Mouse (Mus musculus): ENCODE measurements around the gene Rasip1.

The Rasip1 gene

DNA sequence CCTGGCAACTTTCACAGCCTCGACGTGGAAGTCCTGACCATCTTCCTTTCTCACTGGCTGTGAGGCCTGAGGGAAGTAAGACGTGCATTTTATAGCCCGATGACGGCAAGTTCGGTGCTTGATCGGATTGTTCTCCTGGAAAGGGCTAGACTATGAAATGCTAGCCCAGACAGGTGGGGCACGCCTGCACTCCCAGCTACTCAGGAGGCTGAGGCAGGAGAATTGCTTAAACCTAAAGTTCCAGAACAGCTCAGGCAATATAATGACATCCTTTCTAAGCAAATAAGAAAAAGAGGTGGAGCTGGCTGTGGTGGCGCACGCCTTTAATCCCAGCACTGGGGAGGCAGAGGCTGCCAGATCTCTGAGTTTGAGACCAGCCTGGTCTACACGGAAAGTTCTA, 3.8 kb upstream of the Rasip1 start:
- no peak for DNase-seq (ENCODE audit: low read depth in 2 of 2, low spot score in 2 of 2)

DNA sequence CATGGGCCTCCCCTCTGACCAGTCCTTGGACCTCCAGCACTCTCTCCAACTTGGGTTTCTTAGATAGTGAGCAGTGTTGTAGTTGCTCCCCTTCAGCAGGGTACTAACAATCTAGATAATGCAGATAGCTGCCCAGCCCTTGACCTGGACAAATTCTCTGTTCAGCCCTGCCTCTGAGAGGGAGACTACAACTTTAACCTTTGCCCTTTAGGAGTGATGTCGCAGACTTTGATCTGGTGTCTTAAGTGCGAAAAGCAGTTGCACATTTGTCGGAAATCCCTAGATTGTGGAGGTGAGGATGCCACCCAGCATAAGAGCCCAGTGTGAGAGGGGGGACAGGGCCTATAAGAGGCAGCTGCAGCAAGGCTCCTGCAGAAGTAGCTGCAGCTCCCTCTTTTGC, 2.6 kb upstream of the Rasip1 start:
- no peak for DNase-seq (ENCODE audit: low read depth in 2 of 2, low spot score in 2 of 2)

DNA sequence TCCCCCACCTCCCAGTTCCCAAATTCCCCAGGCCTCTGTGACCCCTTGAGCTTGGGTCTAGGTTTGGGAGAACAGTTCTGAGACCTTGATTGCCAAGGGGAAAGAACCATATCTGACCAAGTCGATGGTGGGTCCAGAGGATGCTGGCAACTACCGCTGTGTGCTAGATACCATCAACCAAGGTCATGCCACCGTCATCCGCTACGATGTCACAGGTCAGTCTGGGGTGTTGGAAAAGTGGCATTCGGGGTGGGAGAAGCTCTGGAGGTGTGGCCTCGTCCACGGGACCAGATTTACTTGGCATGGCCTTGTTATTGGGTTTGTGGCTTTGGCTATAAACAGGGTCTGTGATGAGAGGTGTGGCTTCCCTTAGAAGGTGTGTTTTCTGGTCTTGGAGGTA, 1.8 kb upstream of the Rasip1 start:
- no peak for DNase-seq (ENCODE audit: low read depth in 2 of 2, low spot score in 2 of 2)

DNA sequence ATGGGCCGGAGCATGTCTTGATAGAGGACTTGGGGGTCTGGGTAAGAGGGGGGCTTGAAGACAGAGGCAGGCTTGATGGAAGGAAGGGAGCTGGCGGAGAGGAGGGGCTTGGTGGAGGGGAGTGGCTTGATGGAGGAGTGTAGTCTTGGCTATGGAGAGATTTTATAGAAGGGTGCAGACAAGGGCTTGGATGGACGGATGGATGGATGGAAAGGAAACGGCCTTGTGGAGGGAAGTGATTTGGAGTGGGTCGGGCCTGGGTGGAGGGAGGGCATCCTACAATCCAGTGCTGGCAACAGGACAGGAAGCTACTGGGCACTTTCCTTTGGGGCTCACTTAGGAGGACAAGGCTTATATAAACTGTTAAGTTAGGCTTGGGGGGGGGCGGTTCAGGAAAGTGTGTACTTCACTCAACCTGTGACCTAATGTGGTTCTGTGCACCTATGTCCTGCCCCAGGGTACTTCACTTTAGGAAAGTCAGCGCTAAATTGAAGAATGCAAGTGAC, 664 bp upstream of the Rasip1 start:
- DNase-seq (ENCODE audit: low read depth in 2 of 2, low spot score in 2 of 2) = no peak

DNA sequence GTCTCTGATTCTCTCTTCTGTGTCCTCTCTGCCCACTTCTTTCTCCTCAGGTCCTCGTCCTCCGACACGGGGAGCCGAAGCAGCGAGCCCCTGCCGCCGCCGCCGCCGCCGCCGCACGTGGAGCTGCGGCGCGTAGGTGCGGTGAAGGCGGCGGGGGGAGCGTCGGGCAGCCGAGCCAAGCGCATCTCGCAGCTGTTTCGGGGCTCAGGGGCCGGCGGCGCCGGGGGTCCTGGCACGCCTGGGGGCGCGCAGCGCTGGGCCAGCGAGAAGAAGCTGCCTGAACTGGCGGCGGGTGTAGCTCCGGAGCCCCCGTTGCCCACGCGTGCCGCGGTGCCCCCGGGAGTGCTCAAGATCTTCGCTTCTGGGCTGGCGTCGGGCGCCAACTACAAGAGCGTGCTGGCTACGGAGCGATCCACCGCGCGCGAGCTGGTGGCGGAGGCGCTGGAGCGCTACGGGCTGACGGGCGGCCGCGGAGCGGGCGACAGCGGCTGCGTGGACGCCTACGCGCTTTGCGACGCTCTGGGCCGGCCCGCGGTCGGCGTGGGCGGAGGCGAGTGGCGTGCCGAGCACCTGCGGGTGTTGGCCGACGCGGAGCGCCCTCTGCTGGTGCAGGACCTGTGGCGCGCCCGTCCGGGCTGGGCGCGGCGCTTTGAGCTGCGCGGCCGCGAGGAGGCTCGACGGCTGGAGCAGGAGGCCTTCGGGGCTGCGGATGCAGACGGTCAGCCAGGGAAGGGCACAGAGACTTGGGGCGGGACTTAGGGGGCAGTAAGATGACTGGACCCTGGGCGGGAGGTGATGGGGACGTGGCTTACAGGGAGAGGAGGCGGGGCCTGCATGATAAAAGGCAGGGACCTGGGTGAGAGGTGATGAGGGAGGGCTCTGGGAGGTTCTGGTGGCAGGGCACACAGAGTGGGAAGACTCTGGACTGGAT, 1.3 kb downstream of the Rasip1 start:
- peak; percentile 69 to 74 for DNase-seq (ENCODE audit: low read depth in 2 of 2, low spot score in 2 of 2)

DNA sequence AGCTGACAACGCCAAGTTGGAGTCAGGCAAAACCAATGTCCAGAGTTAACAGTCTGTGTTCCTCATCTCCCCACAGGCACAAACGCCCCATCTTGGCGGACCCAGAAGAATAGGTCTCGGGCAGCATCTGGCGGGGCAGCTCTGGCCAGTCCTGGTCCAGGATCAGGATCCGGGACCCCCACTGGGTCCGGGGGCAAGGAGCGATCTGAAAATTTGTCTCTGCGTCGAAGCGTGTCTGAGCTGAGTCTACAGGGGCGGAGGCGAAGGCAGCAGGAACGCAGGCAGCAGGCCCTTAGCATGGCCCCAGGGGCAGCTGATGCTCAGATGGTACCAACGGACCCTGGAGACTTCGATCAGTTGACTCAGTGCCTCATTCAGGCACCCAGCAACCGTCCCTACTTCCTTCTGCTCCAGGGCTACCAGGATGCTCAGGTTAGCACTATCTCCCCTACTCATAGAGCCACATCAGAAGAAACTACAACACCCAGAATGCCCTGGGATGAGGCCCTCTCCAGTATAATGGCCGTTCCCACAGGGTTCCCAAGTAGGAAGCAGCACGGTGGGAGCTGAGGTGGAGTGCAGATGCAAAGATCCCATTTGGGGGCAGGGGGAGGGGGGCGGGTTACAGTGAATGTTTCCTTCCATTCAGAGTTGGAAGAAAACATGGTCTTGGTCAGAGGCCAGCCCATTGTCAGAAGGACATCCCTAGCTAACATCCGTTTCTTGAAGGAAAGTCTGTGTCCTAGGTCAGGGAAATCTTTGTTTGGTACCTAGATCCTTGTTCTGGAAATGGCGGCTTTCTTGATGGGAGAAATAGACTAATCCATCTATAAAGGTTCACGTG, 3.0 kb downstream of the Rasip1 start:
- no peak for DNase-seq (ENCODE audit: low read depth in 2 of 2, low spot score in 2 of 2)

DNA sequence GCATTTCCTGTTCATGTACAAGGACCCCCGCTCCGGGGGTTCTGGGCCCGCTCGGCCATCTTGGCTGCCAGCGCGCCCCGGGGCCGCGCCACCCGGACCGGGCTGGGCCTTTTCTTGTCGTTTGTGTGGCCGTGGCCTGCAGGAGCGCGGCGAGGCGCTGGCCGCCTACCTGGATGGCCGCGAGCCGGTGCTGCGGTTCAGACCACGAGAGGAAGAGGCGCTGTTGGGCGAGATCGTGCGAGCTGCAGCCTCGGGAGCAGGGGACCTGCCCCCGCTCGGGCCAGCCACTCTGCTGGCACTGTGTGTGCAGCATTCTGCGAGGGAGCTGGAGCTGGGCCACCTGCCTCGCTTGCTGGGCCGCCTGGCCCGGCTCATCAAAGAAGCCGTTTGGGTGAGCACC, 5.2 kb downstream of the Rasip1 start:
- DNase-seq (ENCODE audit: low read depth in 2 of 2, low spot score in 2 of 2) = no peak

DNA sequence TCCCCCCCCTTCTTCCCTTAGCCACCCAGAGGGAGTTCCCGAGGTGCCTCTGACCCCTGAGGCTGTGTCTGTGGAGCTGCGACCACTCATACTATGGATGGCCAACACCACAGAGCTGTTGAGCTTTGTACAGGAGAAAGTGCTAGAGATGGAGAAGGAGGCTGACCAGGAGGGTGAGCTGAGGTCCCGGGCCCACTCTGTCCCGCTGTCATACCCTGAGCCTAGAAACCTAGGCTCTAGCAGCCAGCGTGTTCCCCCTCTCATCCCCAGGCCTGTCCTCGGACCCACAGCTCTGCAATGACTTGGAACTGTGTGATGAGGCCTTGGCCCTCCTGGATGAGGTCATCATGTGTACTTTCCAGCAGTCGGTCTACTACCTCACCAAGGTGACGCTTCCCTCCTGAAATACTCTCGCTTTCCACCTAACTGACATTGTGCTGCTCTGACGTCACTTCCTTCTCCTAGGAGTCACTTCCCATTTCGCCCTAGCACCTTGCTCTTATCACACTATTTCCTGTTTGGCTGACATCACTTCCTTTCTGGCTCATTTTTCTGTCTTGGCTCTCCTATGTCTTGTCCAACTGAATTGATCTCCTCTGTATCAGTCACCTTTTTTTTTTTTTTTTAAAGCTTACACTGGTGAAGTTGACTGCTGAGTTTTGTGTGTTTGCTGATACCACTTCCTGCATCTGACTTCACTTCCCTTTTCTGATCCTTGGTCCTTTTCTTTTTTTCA, 7.8 kb downstream of the Rasip1 start:
- DNase-seq (ENCODE audit: low read depth in 2 of 2, low spot score in 2 of 2) = no peak

DNA sequence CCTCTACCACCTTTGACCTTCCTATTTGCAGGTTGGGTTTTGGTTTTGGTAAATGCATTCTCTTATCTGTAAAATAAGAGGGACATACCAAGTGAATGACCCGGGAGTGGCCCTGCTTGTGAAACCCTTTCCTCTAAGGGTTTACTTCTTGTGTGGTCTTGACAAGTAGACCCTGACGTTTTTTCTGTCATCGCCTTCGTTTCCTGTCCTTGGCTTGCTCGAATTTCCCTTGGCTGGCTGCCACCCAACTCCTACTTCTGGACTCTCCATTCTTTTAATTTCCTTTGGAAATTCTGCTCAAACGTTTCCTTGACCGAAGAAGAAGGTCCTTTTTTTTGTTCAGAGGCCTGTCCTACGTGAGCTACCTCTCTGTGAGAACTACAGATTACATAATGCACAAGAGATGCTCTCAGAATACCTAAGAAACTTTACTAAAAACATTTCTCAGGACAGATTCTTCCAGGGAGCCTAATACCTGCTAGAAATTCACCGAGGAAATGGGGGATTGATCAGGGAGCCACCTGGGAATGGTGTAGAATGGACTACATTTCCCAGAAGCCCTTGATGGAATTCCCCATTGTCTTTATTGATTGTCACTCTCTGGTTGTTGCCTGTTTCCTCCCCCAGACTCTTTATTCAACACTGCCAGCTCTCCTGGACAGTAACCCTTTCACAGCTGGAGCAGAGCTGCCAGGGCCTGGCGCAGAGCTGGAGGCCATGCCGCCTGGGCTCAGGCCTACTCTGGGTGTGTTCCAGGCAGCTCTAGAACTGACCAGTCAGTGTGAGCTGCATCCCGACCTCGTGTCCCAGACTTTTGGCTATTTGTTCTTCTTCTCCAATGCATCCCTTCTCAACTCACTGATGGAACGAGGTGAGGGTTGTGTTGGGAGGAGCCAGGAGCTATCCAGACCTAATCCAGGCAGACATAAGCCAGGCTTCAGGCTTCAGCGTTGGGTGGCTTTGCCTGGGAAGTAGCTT, 8.7 kb downstream of the Rasip1 start:
- no peak for DNase-seq (ENCODE audit: low read depth in 2 of 2, low spot score in 2 of 2)

DNA sequence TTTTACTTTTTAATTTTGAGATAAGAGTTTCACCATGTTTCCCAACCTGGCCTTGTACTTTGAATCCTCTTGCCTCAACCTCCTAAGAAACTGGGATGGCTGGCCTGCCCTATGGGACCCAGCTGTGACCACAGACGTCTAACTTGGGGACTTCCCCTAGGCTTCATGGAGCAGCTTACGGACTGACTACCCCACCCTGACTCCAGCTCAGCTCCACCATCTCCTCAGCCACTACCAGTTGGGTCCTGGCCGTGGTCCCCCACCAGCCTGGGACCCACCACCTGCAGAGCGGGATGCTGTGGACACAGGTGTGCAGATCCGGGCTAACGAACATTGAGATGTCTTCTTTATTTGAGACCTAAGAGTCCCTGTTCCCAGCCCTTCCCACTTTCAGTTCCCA, 10.4 kb downstream of the Rasip1 start:
- no peak for DNase-seq (ENCODE audit: low read depth in 2 of 2, low spot score in 2 of 2)

DNA sequence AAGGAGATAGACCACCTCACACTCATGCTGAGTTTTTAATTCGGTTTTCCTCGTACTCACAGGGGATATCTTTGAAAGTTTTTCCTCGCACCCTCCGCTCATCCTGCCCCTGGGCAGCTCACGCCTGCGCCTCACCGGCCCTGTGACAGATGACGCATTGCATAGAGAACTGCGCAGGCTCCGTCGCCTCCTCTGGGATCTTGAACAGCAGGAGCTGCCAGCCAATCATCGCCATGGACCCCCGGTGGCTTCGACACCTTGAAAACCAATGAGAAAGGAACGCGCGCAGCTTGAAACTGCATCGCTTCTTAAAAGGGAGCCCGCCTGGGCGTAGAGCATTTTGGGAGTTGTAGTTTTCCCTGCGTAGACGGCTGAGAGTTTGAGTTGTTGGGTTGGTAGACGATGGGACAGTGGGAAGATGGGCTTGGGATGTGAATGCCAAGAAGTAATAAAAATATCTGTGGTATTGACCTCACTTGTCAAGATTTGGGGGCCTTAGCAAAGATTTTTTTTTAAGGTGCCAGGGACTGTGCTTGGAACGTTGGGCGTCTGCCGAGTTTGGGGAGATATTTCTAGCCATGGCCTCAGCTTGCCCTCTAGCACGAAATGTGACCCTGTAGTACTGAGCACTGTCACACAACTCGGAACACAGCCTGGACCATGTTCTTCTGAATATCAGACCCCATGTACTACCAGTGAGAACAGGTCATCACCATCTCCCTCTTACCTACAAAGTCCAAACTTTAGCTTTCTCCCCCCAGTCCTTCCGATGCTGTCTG, 11.5 kb downstream of the Rasip1 start:
- no peak for DNase-seq (ENCODE audit: low read depth in 2 of 2, low spot score in 2 of 2)

DNA sequence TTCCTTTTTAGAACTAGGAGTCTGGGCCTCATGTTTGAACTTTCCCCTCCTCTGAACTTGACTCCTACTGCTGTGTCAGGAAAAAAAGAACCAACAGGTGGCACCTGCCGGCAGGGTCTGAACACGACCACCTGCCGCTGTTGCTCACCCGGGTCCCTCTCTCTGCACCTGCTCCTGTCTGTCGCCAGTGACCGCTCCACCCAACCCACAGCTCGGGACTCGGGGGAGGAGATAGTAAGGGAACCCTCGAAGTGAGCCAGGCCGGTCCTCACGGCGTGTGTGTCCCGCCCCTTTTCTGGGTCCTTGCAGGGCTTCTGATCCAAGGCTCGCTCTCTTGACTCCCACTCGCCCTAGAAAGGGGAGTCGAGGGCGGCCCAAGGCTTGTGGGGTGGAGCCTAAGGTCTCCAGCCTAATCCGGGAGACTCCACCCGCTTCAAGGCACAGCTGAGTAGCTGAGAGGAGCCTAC, 12.3 kb downstream of the Rasip1 start, which contains the start of gene Mamstr:
Mamstr (plus strand) TSS at position 417 of the 467 bp plus-strand sequence.
- DNase-seq (ENCODE audit: low read depth in 2 of 2, low spot score in 2 of 2) = no peak

DNA sequence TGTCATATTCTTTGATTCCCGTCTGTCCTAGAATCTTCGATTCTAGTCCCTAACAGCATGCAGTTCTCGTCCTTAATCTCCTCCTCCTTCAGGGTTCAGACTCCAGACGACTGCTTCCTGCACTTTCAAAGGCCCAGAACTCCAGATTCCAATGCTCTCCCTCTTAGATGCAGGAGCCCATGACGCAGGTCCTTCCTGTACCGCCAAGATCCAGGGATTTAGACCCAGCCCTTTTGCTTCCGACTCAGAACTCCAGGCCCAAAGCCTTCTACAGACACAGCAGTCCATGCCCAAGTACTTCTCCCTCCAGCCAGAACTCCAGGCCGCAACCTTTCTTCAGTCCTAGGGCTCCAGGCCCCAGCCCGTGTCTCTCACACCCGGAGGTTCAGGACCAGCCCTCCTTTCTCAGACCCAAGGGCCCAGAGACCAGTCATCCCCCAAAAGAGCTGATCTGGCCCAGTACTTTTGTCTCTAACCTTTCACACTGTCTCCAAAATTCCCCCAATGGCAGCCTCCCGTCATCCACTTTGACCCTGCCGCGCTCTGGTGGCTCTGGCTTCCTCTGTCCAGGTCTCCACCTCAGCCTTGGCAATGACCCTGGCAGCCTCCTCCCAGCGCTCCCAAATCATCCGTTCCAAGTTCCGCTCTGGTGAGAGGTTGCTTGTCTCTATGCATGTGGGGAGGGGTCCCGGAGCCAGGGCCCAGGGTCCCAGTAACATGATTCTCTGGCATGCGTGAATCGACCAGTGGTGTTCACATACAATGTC, 13.1 kb downstream of the Rasip1 start:
- no peak for DNase-seq (ENCODE audit: low read depth in 2 of 2, low spot score in 2 of 2)

DNA sequence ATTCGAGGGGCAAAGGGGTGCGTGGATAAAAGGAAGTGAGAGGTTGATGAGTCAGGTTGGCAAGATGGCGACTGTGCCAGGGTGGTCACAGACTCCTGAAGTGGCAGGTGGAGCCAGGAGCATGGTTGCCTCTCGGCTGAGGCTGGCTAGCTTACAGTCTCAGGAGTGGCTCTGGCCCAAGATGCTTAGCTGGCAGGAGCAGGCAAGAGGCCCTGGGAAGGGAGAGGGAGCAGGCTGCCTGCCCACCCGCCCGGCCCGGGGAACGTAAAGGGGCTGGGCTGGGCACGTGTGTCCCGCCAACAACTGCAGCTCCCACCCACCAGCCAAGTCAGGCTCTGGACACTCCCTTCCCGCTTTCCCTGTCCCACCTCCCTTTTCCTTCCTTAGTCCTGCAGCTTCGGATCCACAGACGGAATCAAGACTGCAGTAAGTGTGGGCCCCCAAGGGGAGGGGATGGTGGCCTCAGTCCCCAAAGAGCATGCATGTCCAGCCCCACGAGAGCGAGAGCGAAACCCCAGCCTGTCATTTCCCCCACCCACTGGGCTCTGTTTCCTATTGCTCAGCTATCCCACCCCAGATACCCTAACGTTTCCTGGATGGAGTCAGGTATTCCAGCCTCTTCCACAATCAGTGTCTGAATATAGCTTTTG, 14.2 kb downstream of the Rasip1 start:
- no peak for DNase-seq (ENCODE audit: low read depth in 2 of 2, low spot score in 2 of 2)

DNA sequence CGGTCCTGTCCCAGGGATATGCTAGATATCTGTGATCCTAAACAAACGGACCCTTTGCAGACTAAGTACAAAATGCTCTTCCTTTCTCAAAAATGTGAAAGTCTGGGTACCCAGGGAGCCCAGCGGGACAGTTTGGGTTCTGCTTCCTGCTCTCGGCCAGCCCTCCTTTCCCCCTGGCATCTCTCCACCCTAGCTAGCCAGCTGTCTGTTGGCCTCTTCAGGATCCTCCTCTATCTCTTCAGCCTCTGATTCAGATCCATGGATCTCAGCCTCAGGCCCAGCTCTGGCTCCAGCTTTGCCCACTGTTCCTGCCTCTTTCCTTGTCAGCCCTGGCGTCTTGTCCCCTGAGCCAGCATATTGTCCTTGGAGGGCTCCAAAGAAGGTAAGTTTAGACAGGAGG, 14.8 kb downstream of the Rasip1 start:
- no peak for DNase-seq (ENCODE audit: low read depth in 2 of 2, low spot score in 2 of 2)

DNA sequence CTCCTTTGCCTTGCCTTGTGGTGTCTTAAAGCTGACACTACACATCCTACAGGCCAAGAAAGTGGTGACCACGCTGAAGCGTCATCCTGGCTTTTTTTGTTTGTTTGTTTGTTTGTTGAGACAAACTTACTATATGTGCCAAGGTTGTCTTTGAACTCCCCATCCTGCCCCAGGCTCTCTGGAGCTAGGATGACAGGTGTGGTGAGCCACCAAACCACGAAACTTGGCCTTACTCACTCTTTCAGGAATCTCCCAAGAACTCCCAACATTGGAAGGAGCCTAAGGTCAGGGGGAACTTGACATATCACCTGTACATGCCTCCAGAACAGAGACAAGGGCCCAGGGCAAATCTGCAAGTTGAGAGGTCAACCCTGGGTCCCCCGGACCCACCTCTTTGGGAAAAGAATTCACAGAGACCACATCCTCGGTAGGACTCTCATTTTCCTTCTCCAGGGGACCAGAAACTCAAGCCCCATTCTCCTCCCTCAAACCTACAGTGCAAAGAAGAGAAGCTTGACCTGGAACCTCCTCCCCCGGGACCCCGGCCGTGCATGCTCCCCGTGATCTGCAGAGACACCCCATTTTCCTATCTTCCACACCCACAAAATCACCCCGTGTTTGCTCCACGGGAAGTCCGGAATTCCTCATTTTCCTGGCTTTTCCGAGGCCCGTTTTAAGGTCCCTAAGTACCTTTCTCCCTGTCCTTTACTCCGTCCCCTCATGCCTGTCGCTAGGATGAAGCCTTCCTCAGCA, 15.4 kb downstream of the Rasip1 start:
- DNase-seq (ENCODE audit: low read depth in 2 of 2, low spot score in 2 of 2) = no peak
